Mouse (Mus musculus): ENCODE measurements around the gene Rbms1.

Gene Rbms1

GRCm38 (mm10) chr2:60802828-60803227 lies 160.2 kb downstream of the Rbms1 start:
- no peak for DNase-seq

GRCm38 (mm10) chr2:60802191-60802590 lies 160.8 kb downstream of the Rbms1 start:
- DNase-seq, result peak; percentile 36

- DNase-seq, result no peak
Measured at GRCm38 (mm10) chr2:60801571-60802155, 161.3 kb downstream of the Rbms1 start.

- no peak for DNase-seq
Measured at GRCm38 (mm10) chr2:60800921-60801558, 162.0 kb downstream of the Rbms1 start.

GRCm38 (mm10) chr2:60799816-60800215 lies 163.2 kb downstream of the Rbms1 start:
- DNase-seq, result no peak

GRCm38 (mm10) chr2:60798767-60799529 lies 164.0 kb downstream of the Rbms1 start:
- no peak for DNase-seq

- DNase-seq, result no peak
Measured at GRCm38 (mm10) chr2:60796969-60797669, 165.9 kb downstream of the Rbms1 start.

GRCm38 (mm10) chr2:60796616-60796968 lies 166.4 kb downstream of the Rbms1 start:
- no peak for DNase-seq

- no peak for DNase-seq
Measured at GRCm38 (mm10) chr2:60795861-60796260, 167.1 kb downstream of the Rbms1 start.

GRCm38 (mm10) chr2:60792506-60792905 lies 170.5 kb downstream of the Rbms1 start:
- DNase-seq, result no peak

- DNase-seq, result no peak
Measured at GRCm38 (mm10) chr2:60789126-60789525, 173.9 kb downstream of the Rbms1 start.

GRCm38 (mm10) chr2:60788173-60788908 lies 174.7 kb downstream of the Rbms1 start:
- no peak for DNase-seq

- DNase-seq, result no peak
Measured at GRCm38 (mm10) chr2:60787088-60787487, 175.9 kb downstream of the Rbms1 start.

GRCm38 (mm10) chr2:60786289-60786688 lies 176.7 kb downstream of the Rbms1 start:
- DNase-seq, result no peak

- DNase-seq, result no peak
Measured at GRCm38 (mm10) chr2:60774501-60774900, 188.5 kb downstream of the Rbms1 start.

GRCm38 (mm10) chr2:60773592-60773991 lies 189.4 kb downstream of the Rbms1 start:
- DNase-seq, result no peak

GRCm38 (mm10) chr2:60766420-60766819 lies 196.6 kb downstream of the Rbms1 start:
- no peak for DNase-seq

- no peak for DNase-seq
Measured at GRCm38 (mm10) chr2:60756218-60756617, 206.8 kb downstream of the Rbms1 start.

GRCm38 (mm10) chr2:60755101-60755500 lies 207.9 kb downstream of the Rbms1 start:
- no peak for DNase-seq

GRCm38 (mm10) chr2:60751274-60751673 lies 211.7 kb downstream of the Rbms1 start:
- no peak for DNase-seq

GRCm38 (mm10) chr2:60750591-60750990 lies 212.4 kb downstream of the Rbms1 start:
- DNase-seq, result no peak

GRCm38 (mm10) chr2:60748585-60748984 lies 214.4 kb downstream of the Rbms1 start:
- DNase-seq, result no peak

- DNase-seq, result no peak
Measured at GRCm38 (mm10) chr2:60747590-60747989, 215.4 kb downstream of the Rbms1 start.
